Mouse (Mus musculus): ENCODE data around the gene Wdr90.

DNA sequence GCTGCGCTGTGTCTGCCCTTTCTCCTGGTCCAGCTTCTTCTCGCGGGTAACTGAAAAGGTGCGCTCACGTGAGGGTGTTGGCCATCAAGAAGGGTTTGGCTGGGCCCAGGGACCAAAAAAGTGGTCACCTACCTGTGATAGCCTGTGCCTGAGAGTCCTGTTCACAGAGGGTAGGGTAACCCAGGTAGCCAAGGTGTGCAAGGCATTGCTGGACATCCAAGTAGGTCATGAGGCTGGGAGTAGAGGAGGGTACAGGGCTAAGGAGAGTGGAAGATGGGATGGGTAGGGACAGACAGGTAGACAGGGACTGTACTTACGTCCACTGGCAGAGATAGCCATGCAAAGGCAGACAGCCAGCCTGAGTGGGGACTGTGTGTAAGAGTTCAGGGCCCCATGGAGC, 20.8 kb downstream of the Wdr90 start:
- TF ChIP-seq CTCF (IDR thresholded peaks at IDR 0.05; ENCODE audit: low read depth) (no peak), EP300 (IDR thresholded peaks at IDR 0.05; ENCODE audit: low read depth) (no peak)

Measured in liver, embryonic 14.5 days (tissue).